Mouse (Mus musculus) brain, adult 2 months (tissue): ENCODE measurements at regions not wholly inside any gene's neighbourhood (a gene's known extent, or its start where the extent isn't known, plus 50 kb on each side); places are given as distances from the start of the nearest gene placed in this dataset.

Experiments
- DNase-seq: peaks from one replicate; pipeline ENCODE4 v3.0.0; 2011; ENCODE audit warnings: low read depth, low spot score

DNA sequence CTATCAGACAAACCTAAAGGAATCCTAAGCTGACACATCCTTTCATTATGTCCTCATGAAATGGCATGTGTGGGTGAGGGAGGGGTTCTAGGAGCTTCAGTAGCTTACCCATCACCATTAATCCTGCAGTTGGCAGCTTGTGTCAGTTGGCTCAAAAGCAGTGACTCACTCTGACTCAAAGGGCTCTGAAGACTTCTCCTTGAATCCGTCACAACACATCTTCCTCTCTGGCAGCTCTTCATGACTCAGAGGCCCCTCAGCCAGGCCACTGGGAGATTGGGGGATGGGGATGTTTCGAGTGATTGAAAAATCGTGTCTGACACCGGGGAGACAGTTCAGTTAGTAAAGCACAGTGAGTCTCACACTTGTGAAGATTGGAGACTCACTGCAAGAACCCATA is 90.2 kb upstream of the Irf2bp2 start:
- peak; percentile 80 for DNase-seq

DNA sequence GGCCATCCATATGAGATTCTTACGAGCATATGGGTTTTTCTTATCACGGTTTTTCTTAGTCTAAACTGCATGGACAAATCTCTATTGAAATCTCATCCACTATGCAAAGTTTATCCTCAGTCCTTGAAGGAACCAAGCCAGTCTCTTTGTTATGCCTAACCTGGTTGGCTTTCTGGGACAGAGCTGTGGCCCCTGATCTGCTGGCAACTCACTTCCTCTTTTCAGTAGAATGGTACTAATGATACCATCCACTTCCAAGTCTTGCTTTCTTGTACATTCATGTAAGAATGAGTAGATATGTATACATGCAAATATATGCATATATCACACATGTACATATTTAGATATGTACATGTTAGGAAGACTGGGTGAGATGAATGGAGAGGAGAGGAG is 89.8 kb upstream of the Irf2bp2 start:
- DNase-seq: no peak

DNA sequence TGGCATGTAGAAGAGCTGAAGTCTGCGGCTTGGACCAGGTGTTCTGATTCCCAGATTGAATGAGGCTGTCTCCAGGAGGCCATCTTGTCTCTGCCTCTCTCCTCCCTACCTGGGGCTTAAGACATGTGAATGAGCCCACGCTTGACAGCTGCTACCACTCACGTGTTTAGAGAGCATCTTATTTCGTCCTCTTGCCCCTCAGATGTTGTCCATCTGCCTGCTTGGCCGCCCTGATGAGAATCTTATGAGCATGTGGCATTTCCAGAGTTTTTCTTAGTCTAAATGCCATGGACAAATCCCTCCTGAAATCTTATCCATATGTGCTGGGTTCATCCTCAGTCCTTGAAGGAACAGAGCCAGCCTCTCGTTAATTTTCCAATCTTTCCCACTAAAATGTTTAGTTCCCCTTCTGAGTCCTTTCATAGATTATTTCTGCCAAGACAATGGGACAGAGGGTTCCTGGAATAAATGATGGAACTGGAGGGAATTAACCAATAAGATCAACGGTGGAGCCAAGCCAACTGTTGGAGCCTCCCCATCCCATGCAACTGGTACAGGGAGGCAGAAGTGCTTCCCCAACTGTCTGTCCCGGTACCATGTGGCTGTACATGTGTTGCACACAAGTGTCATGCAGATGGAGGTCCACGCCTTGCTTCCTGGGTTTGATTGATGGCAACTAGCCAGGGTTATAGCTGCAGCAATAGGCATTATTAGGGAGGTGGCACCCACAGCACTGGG is 89.2 kb upstream of the Irf2bp2 start:
- peak; percentile 49 for DNase-seq

DNA sequence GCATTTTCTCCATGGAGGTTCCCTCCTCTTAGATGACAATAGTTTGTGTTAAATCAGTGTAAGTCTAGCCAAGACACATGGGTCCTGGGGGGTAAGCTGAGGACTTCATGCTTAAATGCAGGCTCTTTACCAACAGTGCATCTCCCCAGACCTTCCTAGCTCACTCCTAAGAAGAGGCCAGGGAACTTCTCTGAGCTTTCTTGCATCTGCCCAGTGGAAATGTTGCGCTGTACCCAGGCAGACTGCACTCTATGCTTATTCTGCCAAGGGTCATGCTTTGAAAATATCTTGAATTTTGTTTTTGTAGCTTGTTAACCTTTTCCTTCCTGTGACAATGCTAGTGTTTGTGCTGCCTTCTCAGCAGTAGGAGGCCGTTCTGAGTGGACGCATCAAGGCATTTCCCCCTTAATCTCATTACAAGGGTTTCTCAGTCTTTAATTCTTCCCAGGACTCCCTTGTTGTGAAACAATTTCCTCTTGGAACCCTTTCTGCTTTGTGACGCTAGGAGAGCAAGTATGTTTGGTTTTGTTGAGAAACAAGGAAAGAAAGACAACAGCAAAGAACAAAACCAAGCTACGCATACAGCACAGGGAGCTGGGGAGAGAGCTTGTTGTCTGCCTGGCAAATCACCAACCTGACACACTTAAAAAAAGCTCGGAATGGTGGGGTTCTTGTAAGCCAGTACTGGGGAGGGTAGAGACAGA is 88.3 kb upstream of the Irf2bp2 start:
- DNase-seq: no peak

DNA sequence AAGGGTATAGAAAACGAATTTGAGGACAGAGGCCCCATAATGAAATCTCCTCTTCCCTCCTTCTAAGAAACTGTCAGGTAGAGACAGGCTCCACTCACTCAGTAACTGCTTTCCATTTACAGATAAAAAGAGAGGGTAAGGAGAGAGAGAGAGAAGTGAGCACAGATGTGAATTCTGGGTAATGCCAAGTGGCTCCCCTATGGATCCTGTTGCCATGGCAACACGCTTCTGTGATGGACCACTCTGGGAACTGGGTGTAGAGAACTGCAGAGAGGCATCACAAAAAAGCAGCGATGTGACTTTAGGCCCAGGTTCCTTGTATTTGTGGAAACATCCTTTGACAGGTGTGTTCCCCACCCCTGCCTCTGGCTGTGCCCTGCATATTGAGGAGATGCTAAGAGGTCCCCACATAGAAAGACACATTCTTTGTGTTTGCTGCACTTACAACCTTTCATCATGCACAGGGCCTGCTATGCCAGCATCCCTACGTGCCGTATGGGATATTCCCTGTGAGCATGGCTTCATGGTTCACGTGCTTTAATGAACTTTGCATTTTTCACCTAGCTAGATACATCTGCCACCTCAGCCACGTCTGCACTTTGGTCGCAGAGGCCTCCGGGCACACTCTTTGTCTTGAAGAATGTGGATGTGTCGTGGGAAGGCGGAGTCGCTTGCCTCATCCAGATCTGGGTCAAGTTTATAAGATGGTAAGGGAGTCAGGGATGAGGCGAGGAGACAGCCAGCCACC is 84.4 kb upstream of the Irf2bp2 start:
- peak; percentile 50 for DNase-seq

DNA sequence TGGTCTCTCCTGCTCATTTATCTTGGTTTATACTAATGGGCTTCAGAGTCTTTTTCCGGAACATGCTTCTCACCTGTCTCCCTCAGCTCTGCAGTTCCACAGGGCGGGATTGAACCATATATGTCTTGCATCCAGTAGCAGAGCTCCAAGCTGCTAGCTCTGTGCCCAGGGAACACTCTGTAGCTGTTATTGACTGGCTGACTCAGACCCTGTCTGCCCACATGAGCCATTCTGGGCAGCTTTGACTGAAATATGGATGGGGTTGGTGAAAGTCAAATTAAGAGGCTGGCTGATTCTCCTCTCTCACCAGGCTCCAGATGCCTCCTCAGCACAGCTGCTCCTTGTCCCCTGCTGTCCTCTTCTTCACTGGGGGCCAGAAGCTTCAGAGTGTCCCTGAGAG is 81.4 kb upstream of the Irf2bp2 start:
- DNase-seq: peak; percentile 88

DNA sequence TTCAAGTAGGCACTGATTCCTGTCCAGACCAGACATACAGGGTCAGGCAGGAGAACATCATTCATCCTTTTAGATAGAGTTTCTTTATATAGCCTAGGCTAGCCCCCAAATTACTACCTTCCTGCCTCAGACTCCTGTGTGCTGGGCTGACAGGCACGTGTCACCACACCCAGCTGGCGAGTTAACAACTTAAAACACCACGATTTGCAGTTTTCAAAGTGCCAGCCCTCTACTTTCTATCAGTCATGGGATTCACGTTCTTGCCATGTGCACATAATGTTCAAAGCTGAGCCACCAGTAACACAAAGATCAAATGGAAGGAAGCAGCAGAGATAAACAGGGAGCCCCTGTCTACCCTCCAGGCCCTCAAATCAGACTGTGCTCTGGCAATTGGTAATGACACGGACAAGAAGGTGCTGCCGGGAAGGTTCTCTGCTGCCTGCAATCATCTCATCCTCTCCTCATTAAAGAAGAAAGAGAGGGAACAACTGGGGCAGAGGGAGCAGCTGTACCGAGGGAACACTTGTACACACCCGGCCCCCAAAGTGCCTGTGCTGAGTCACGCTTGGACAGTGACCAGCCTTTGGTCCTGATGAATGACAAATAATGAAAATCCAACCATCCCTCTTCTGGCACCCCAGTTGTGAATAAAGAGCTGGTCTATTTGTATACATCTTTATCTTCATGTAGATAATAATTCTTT is 79.4 kb upstream of the Irf2bp2 start:
- peak; percentile 45 for DNase-seq

DNA sequence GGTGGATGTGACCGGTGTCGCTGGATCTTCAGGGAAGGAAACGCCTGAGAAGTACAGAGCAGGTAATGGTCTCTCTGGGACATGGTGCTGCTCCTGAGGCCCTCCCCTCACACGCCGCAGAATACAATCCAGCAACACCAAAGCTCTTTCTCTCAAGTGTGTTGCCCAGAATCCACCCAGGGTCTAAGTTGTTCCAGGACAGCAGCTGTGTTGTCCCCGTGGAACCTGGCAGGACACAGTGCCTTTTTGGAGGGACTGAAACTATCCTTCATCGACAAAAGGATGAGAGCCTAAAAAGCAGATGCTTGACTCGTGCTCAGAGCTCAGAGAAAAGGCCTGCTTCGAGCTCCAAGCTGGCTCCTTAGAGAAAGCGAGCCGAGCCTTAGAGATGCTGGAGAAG is 77.8 kb upstream of the Irf2bp2 start:
- DNase-seq: no peak

DNA sequence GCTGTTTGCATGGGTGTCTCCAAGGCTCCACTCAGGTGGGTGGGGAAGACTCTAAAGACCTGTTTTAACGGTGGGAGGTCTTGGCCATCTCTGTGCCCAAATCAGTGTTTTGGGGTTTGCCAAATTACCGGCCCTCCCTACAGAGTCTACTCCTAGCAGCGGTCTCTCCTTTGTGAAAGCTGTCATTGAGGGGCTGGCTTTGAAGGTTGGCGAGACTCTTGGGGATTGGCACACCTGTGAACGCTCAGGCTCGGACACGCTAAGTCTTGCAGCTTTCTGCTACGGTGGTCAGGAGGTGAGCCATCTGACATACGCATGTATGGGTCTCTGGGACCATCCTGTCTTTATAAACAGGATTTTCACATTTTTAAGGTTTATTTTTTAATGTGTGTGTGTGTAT is 76.1 kb upstream of the Irf2bp2 start:
- DNase-seq: no peak

DNA sequence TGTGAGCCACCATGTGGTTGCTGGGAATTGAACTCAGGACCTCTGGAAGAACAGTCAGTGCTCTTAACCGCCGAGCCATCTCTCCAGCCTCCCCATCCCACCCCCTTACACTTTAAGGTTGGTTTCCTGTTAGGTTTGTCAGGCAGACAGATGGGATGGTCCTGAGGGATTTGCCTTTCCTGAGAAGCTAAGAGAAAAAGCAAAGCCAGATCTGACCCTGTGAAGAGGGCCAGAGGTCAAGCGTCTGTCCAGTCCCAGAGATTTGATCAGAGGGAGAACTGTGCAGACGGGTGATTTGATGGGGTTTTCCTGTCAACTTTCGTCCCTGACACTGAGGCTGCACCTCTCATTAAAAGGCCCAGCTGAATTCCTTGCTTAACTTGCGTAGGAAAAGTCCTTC is 75.4 kb upstream of the Irf2bp2 start:
- DNase-seq: no peak

DNA sequence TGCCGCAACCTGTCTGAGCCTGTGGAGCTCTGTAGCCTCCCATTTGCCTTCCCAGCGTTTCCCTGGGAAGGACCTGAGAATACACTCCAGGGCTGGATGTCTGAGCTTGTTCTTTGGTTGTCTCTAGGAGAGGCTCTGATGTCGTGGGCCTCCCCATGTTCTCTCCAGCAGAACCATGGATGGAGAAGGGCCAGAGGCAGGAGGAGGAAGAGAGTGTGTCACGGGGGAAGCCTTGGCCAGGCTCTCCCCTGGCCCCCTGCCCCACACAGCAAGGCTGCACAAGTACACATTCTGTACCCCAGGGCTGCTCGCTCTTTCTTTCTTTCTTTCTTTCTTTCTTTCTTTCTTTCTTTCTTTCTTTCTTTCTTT is 74.9 kb upstream of the Irf2bp2 start:
- DNase-seq: no peak

DNA sequence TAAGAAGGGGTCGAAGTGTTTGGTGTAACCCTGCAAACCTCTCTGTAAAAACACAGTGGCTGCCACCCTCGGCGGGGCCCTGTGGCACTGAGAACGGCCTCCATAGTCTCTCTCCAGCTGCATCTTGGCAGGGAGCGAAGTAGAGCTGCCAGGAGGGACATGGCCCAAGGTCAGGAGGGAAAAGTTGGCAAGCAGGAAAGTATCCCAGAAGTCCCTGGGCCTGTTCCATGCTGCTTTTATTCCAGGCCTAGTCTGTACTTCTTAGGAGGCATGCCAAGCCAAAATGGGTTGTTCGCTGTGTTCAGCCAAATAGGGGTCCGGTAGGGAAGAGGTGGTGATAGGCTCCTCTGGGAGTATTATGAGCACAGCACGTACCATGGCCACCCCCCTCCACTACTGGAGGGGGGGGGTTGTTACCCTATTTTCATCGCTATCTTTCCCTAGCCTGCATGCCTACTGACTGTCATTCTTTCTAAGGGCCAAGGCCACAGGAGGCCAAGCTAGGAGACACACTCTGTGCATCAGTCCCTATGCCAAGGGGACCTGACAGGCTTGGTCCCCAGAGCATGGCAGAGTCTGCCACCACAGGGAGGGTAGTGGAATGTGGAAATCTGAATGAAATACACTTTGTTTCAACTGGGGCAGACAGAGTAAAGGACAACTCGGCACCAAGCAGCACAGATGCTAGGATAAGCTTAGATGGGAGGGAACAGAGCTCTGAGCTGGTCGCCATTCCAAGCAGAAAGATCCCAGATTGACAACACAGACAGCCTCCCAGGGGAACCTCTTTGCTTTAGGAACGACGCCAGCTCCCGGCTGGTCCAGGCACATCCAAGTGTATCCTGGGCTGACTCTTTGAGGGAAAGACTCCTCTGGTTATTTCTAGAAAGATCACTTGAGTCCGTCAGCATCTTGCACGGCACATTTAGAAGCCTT is 74.2 kb upstream of the Irf2bp2 start:
- DNase-seq: peak; percentile 95

DNA sequence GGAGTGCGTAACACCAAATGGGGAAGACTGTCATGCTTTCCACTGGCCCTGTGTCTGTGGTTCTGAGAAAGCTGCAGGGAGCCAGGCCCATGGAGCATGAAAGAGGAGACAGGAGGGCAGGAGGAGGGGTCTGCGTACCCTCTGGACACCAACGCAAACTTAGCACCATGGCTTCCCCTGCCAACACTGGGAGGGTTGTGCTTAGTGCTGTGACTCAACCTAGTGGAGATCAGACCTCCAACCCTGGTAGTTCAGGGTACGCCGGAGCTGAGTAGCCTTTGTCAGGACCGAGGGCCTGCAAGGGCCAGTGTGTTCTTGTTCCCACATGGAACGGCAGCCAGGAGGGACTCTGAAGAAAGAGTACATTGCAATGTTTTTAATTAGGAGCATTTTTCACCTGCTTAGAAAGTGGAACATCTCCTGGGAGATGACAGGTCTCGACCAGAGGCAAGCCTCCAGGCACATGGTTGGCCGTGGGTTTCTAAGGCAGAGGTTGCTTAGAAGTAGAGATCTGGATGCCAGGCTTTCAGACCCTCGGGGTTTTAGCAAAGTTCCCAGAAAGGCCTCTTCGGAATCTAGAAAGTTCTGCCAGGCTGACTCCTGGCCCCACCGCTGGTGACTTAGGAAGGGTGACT is 73.4 kb upstream of the Irf2bp2 start:
- DNase-seq: no peak

DNA sequence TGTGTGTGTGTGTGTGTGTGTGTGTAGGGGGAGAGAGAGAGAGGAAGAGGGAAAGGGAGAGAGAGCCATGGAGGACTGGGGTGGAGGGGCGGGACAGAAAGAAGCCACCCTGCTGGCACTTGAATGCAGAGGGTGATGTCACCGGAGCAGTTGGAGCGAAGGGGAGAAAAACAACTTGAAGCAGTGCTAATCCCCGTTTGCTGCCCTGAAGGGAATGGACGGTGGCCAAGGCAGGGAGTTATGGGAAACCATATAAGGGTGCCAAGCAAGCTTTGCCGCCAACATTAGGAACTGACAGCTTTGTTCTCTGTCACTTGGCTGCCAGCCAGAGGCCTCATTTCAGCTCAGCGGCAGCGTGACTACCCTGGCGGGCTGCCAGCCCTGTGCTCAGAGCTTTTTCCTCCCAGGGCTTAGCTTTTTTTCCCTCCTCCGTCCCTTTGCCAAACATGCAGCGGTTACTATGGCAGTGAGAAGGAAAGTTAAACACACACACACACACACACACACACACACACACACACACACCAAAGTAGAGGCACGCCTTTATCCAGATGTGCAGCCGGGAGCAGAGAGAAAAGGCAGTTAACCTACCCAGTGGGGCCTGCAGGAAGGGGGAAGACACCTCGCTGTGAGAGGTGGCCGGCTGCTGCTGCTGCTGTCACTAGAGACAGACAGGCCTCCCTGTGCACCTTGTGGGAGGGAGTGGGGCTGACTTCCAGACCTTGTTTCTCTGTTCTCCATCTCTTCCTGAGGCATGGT is 72.7 kb upstream of the Irf2bp2 start:
- peak; percentile 100 for DNase-seq

DNA sequence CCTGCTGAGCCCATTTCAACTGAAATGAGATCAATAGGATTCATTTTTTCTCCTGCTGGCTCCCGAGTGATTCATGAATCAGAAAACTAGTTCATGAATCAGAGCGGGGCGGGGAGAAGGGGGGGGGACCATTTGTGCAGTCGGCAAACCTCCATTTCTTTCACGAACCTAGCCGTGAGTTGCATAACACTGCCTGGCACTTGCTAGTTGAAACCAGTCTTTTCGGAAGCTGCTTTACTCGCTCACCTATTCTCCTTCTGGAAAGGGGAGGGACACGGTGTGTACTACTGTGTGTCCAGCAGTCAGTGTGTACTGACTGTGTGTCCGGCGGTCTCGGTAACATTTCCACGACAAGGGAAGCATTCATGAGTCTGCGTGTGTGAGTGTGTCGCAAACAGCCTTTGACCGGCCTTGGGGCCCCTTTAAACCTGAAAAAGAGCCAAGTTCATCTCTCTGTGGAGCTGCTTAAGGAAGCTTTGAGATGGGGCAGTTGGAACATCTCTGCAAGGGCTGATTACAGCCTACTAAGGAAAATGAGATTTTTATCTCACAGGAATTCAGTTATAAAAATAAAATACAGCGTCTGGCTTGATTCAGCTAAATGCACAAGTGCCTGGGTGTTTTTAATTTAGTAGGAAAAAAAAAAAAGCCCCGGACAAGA is 71.9 kb upstream of the Irf2bp2 start:
- peak; percentile 97 for DNase-seq

DNA sequence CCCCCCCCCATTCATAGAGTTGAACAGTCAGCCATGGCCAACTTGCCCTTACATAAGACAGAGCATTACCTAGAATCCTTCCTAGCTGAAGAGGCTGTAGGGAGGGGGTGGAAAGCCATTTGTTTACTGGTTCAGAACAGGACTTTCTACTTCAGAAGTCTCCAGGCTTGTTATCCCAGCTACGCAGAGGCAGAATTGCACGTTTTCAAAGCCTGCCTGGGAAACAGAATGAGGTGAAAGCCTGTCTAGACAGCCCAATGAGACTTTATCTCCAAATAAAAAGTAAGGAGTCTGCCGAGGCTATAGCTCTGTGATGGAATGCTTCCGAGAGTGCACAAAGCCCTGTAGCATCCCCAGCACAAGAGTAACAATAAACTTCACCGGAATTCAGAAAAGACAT is 71.1 kb upstream of the Irf2bp2 start:
- peak; percentile 50 for DNase-seq

DNA sequence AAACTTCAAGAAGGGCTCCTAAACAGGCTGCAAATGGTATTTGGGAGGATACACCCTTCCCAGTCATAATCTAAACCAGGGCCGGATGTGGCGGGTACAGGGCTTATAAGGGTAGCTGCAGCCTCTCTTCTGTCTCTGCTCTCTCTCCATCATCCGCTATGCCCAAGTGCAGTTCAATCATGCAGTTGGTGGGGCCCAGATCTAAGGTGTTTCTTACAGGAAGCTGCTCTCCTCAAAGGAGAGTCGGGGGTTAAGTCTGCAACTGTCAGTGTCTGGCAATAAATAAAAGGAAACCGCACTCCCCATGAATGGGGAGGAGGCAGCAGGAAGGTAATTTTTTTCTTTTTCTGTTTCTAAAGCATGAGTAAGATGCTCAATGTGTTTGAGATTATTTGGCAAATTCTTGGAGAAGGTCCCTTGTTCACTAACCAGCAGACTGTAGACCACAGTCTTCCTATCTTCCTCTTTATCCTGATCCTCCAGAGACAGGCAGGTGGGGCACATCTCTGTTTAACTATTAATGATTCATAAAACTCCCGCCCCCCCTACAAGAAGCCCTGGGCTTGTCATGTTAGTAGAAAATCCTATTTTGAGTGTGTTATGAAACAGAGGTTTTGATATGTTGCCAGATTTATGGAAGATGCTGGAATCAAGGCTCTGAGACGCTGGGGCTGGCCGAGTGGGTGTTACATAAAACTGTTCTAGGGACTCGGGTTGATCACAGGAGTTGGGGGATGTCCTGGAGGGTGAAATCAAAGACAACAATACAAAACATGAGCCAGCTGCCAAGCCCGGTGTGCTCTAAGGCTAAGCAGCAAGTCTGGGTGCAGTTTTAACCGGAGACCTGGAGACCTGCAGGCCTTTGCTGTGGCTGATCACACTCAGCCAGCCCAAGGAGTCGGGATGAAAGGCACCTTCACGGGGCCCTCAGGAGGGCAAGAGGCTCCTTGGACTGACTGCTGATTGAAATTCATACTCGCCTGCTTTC is 69.3 kb upstream of the Irf2bp2 start:
- peak; percentile 74 for DNase-seq

DNA sequence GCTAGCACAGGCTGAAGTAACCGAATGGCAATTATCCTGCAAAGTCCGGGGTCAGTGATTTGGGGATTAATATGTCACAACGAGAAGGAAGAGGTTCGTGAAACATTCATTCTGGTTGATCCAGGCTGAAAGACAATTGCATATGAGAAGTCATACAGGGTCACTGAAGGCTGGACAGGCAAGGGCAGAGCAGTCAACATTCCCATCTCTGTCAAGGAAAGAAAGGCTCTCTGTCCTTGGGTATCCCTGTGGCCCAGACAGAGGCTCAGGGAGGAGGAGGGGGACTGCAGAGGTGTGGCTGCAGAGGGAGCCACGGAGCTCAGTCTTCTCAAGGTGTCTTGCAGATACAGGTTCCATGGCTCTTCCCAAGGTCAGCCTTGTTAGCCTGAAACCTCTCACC is 68.4 kb upstream of the Irf2bp2 start:
- no peak for DNase-seq
